In the genomic region with DNA sequence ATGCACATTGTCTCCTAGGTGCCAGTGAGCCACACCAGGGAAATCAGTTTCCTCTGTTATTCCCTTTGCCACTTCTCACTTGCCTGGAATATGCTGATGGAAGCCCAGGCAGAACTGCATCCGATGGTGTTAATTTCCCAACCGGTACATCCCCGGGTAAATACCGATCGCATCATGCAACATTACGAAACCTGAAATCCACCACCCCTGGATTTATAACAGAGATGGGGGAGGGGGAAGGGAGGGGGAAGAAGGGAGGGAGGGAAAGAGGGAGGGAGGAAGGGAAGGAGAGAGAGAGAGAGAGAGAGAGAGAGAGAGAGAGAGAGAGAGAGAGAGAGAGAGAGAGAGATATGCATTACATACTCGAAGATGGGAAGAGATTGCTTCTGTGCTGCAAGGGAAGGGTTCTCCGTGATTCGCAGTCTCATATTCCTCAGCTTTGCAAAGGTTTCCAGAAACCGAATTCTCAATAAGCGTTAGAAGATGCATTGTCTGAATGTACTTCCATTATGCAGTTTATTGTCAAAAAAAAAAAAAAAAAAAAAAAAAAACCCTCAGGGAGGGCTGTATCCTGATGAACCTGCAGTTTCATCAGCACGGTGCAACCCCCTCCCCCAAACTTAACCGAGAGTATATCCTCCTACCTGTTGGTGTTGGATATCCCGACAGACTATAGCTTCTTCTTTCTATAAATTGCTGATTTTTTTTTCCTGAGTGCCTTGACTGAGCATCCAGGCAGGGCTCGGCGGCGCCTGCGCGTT, we compare ENCODE assay signal across 8 mouse cellular contexts. TPM values are rescaled to one million over a fixed set of nuclear protein-coding genes. Genes with fewer than 3 reads are reported as not detected.
DNase-seq lines count a peak whose midpoint lies in the region; ATAC-seq and TF ChIP-seq lines count a peak whose summit lies in the region.

No protein-coding gene starts in this region.

- no peaks in the 10 kb centered on the region for H3K27me3 ChIP-seq in testis, adult 2 months (ENCODE audit: control insufficient read depth, insufficient read depth, low read length)
- no peaks in the 10 kb centered on the region for H3K27me3 ChIP-seq in hindbrain, embryonic 15.5 days
- H3K27me3 ChIP-seq in liver, embryonic 11.5 days (replicated peaks; ENCODE audit: control insufficient read depth, insufficient read depth, low read length) = peaks cover 6% of the 10 kb centered on the region; the same call in 1 of the 2 replicates

- peak overlapping the region; percentile 58 for H3K4me3 ChIP-seq in testis, adult 2 months (ENCODE audit: control insufficient read depth, low read depth, low read length)
- H3K4me3 ChIP-seq in hindbrain, embryonic 15.5 days = peak overlapping the region; percentile 80
- peak overlapping the region; percentile 54 for H3K4me3 ChIP-seq in liver, embryonic 11.5 days (ENCODE audit: low read depth, low read length)

- TF ChIP-seq CTCF in testis, adult 2 months (IDR thresholded peaks at IDR 0.05; ENCODE audit: control insufficient read depth, insufficient read depth, insufficient replicate concordance, low read depth, low read length) = no peak

- H3K9ac ChIP-seq in hindbrain, embryonic 15.5 days = peak overlapping the region; percentile 95
- peak overlapping the region; percentile 69; the same call in 1 of the 2 replicates for H3K9ac ChIP-seq in liver, embryonic 11.5 days (ENCODE audit: low read depth, low read length)

- no peaks in the 10 kb centered on the region for H3K9me3 ChIP-seq in hindbrain, embryonic 15.5 days
- no peaks in the 10 kb centered on the region for H3K9me3 ChIP-seq in liver, embryonic 11.5 days (ENCODE audit: control insufficient read depth, low read length)

- H3K4me2 ChIP-seq in hindbrain, embryonic 15.5 days = peak overlapping the region; percentile 87
- H3K4me2 ChIP-seq in liver, embryonic 11.5 days = peak overlapping the region; percentile 95

- under 1% methylated on average over 19 of the region's 19 CpGs for WGBS in hindbrain, embryonic 15.5 days
- WGBS in liver, embryonic 11.5 days = 3% methylated on average over 19 of the region's 19 CpGs

- no peak for DNase-seq in testis, postnatal 14 days (ENCODE audit: low spot score)
- peak; percentile 44 for DNase-seq in embryo, embryonic 11 days
- DNase-seq in liver, embryonic 11.5 days (ENCODE audit: low spot score) = no peak
- DNase-seq in right cerebral cortex, postnatal 14 days = peak; percentile 12
- DNase-seq in natural killer cell, adult 2 months (ENCODE audit: low spot score in 2 of 2) = no peak

- H3K36me3 ChIP-seq in testis, adult 2 months (ENCODE audit: control insufficient read depth, insufficient read depth, low read length) = no peaks in the 10 kb centered on the region
- no peaks in the 10 kb centered on the region for H3K36me3 ChIP-seq in hindbrain, embryonic 15.5 days
- no peaks in the 10 kb centered on the region for H3K36me3 ChIP-seq in liver, embryonic 11.5 days (ENCODE audit: control insufficient read depth, insufficient read depth, low read length)

- peak; percentile 36 for ATAC-seq in hindbrain, embryonic 15.5 days (ENCODE audit: low FRiP score, low read depth)
- no peak; the same call in 1 of the 2 replicates for ATAC-seq in liver, embryonic 11.5 days (replicated peaks; ENCODE audit: low FRiP score)
- no peak for ATAC-seq in CD4-positive, CD25-positive, alpha-beta regulatory T cell, adult 4 months

- H3K4me1 ChIP-seq in testis, adult 2 months (ENCODE audit: control insufficient read depth, insufficient read depth, low read length) = peaks cover 2% of the 10 kb centered on the region
- peaks cover 18% of the 10 kb centered on the region for H3K4me1 ChIP-seq in hindbrain, embryonic 15.5 days (replicated peaks)
- no peaks in the 10 kb centered on the region for H3K4me1 ChIP-seq in liver, embryonic 11.5 days (replicated peaks; ENCODE audit: control insufficient read depth, insufficient read depth, low read length)

- no peak overlapping the region for H3K27ac ChIP-seq in testis, adult 2 months (ENCODE audit: control insufficient read depth, insufficient read depth, low read depth, low read length)
- H3K27ac ChIP-seq in hindbrain, embryonic 15.5 days (replicated peaks) = peak overlapping the region; percentile 100
- H3K27ac ChIP-seq in liver, embryonic 11.5 days (ENCODE audit: low read depth, low read length) = no peak overlapping the region

- TF ChIP-seq POLR2A in testis, adult 2 months (IDR thresholded peaks at IDR 0.05; ENCODE audit: control insufficient read depth, low read depth, low read length) = no peak

RNA-seq across cellular contexts. Expression of a gene that starts 1.6 kb away (rescaled TPM):
- polyA plus RNA-seq in testis, adult 2 months (2012; rRNA removed) = 0.07 TPM in 1 of 2 replicates, not detected in the other
- 98.2 and 107 TPM in 2 replicates for polyA plus RNA-seq in hindbrain, embryonic 15.5 days (2015; fragmentation: Nextera tagmentation; extraction: Ambion mirVana)
- 5.1 and 5.7 TPM in 2 replicates for polyA plus RNA-seq in liver, embryonic 11.5 days (2014; fragmentation: Nextera tagmentation; extraction: Ambion mirVana)
- under 1 TPM in 1 of 2 experiments, not detected in 1; 0.28 TPM for polyA plus RNA-seq in CD4-positive, CD25-positive, alpha-beta regulatory T cell, adult 4 months (2017; shearing (Covaris generic))

RNA-seq across cellular contexts. Expression of a gene that starts 33.2 kb away (rescaled TPM):
- 7.2 and 8.6 TPM in 2 replicates for polyA plus RNA-seq in testis, adult 2 months (2012; rRNA removed)
- polyA plus RNA-seq in hindbrain, embryonic 15.5 days (2015; fragmentation: Nextera tagmentation; extraction: Ambion mirVana) = 91.2 and 100 TPM in 2 replicates
- 72.4 and 74.0 TPM in 2 replicates for polyA plus RNA-seq in liver, embryonic 11.5 days (2014; fragmentation: Nextera tagmentation; extraction: Ambion mirVana)
- 10 to 100 TPM; 82.6 to 88.4 TPM for polyA plus RNA-seq in CD4-positive, CD25-positive, alpha-beta regulatory T cell, adult 4 months (2017; shearing (Covaris generic))

Comparison
In these comparisons a context has a peak if more than half of its experiments do, and no peak if none do; other contexts are left out.
1. DNase-seq: peak in embryo, embryonic 11 days (single experiment) and right cerebral cortex, postnatal 14 days (single experiment); none in testis, postnatal 14 days (single experiment), liver, embryonic 11.5 days (single experiment) and natural killer cell, adult 2 months (0 of 2).
2. RNA of a gene that starts 1.6 kb away (polyA plus RNA-seq): 98.2 to 107 TPM in hindbrain, embryonic 15.5 days; 5.1 to 5.7 TPM in liver, embryonic 11.5 days, 0.28 TPM in CD4-positive, CD25-positive, alpha-beta regulatory T cell, adult 4 months and 0.07 TPM in testis, adult 2 months; every median in the first group is over 10 times any median in the second.
3. Peak in every context shown above with its lines, with median percentiles within 50 percentile points of each other: H3K4me3 ChIP-seq.